9 mouse cellular contexts compared by ENCODE assay signal in the genomic region with DNA sequence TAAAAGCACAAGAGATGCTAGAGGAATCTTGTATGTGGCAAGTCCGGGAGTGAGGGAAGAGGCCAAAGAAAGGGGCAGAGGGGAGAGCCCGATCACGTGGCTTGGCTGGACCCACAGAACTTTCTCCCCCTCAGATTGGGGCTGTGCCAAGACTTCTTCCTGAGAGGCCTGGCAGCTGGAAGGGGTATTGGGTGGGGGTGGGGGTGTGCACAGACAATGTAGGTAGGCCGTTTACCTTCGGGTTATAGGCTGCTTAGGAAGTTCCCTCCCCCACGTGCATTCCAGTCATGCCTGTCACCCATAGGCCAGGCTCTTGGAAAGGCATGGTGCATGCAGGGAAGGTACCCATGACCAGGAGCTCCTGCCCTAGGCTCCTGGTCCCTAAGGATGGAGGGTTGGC. TPM values are rescaled to one million over a fixed set of nuclear protein-coding genes. Genes with fewer than 3 reads are reported as not detected.
A peak's percentile ranks its signal among the peaks of the same experiment; 100 is the strongest.
DNase-seq lines count a peak whose midpoint lies in the region; ATAC-seq and TF ChIP-seq lines count a peak whose summit lies in the region.
"Had no signal": no experiment of that assay in that cellular context is flagged by ENCODE, and none has a peak within 500 bp of the region (broad histone marks: within the 10 kb centered on the region; RNA-seq: fewer than 3 reads in every experiment).

No protein-coding gene starts in this region.

- H3K9me3 ChIP-seq in liver, embryonic 16.5 days (replicated peaks; ENCODE audit: control insufficient read depth, low read length): no peaks in the 10 kb centered on the region
- no peaks in the 10 kb centered on the region for H3K9me3 ChIP-seq in stomach, embryonic 15.5 days
- H3K9me3 ChIP-seq in neural tube, embryonic 15.5 days (replicated peaks): no peaks in the 10 kb centered on the region

- WGBS in liver, embryonic 16.5 days (ENCODE audit: insufficient replicate concordance): 32% methylated on average over 6 of the region's 6 CpGs
- WGBS in stomach, embryonic 15.5 days: 12% methylated on average over 6 of the region's 6 CpGs
- WGBS in neural tube, embryonic 15.5 days: 37% methylated on average over 6 of the region's 6 CpGs

- no peak overlapping the region for H3K4me3 ChIP-seq in liver, embryonic 16.5 days (ENCODE audit: low read depth, low read length)
- no peak overlapping the region for H3K4me3 ChIP-seq in embryonic fibroblast, embryonic 13.5 days (ENCODE audit: insufficient read depth, low read length)
- H3K4me3 ChIP-seq in stomach, embryonic 15.5 days (replicated peaks): no peak overlapping the region
- no peak overlapping the region for H3K4me3 ChIP-seq in neural tube, embryonic 15.5 days (replicated peaks)
- H3K4me3 ChIP-seq: erythroblast, embryonic 14.5 days had no signal

- H3K9ac ChIP-seq in liver, embryonic 16.5 days (ENCODE audit: low read depth, low read length): no peak overlapping the region
- H3K9ac ChIP-seq in stomach, embryonic 15.5 days: no peak overlapping the region
- H3K9ac ChIP-seq in neural tube, embryonic 15.5 days (replicated peaks): no peak overlapping the region

- TF ChIP-seq POLR2A in embryonic fibroblast, embryonic 13.5 days (IDR thresholded peaks at IDR 0.05; ENCODE audit: low read depth, low read length): no peak

- no peaks in the 10 kb centered on the region for H3K36me3 ChIP-seq in liver, embryonic 16.5 days (ENCODE audit: control insufficient read depth, insufficient read depth)
- H3K36me3 ChIP-seq in stomach, embryonic 15.5 days: peaks cover 30% of the 10 kb centered on the region
- peaks cover 37% of the 10 kb centered on the region for H3K36me3 ChIP-seq in neural tube, embryonic 15.5 days

- peaks cover 7% of the 10 kb centered on the region; the same call in 1 of the 2 replicates for H3K27me3 ChIP-seq in liver, embryonic 16.5 days (ENCODE audit: control insufficient read depth, insufficient read depth, low read depth, low read length)
- H3K27me3 ChIP-seq in stomach, embryonic 15.5 days (replicated peaks): no peaks in the 10 kb centered on the region
- H3K27me3 ChIP-seq in neural tube, embryonic 15.5 days (replicated peaks): peaks cover 11% of the 10 kb centered on the region

- peaks cover 25% of the 10 kb centered on the region for H3K4me1 ChIP-seq in liver, embryonic 16.5 days (ENCODE audit: control insufficient read depth, low read depth, low read length)
- H3K4me1 ChIP-seq in embryonic fibroblast, embryonic 13.5 days (ENCODE audit: control insufficient read depth, insufficient read depth, low read length): peaks cover 9% of the 10 kb centered on the region
- H3K4me1 ChIP-seq in stomach, embryonic 15.5 days: peaks cover 38% of the 10 kb centered on the region
- H3K4me1 ChIP-seq in neural tube, embryonic 15.5 days: peaks cover 33% of the 10 kb centered on the region

- no peak for TF ChIP-seq CTCF in embryonic fibroblast, embryonic 13.5 days (IDR thresholded peaks at IDR 0.05; ENCODE audit: borderline replicate concordance, insufficient read depth, low read length)

- peak; percentile 27; the same call in 1 of the 2 replicates for ATAC-seq in liver, embryonic 16.5 days (ENCODE audit: low read depth)
- no peak; the same call in 1 of the 2 replicates for ATAC-seq in stomach, embryonic 15.5 days (ENCODE audit: insufficient read depth, low FRiP score, low read depth)
- no peak for ATAC-seq in neural tube, embryonic 15.5 days (ENCODE audit: low FRiP score)

- no peak for DNase-seq in liver
- peak; percentile 88 for DNase-seq in kidney, postnatal 10 days
- DNase-seq in ovary, postnatal 14 days (ENCODE audit: low spot score): no peak

- H3K27ac ChIP-seq in liver, embryonic 16.5 days (ENCODE audit: low read length): peak overlapping the region; percentile 19; the same call in 1 of the 2 replicates
- H3K27ac ChIP-seq in embryonic fibroblast, embryonic 13.5 days (ENCODE audit: insufficient read depth, low read length): peak overlapping the region; percentile 23
- peak overlapping the region; percentile 59 for H3K27ac ChIP-seq in stomach, embryonic 15.5 days
- H3K27ac ChIP-seq in neural tube, embryonic 15.5 days (replicated peaks): no peak overlapping the region
- H3K27ac ChIP-seq: macrophage had no signal

- no peak overlapping the region for H3K4me2 ChIP-seq in liver, embryonic 16.5 days (ENCODE audit: low read depth, low read length)
- no peak overlapping the region for H3K4me2 ChIP-seq in stomach, embryonic 15.5 days
- H3K4me2 ChIP-seq in neural tube, embryonic 15.5 days: no peak overlapping the region

RNA-seq across cellular contexts. Expression of a gene that starts 13.5 kb away (rescaled TPM):
- polyA plus RNA-seq in liver, embryonic 16.5 days (2015; fragmentation: Nextera tagmentation; extraction: Ambion mirVana): 2.3 and 3.3 TPM in 2 replicates
- 11.7 and 13.8 TPM in 2 replicates for polyA plus RNA-seq in embryonic fibroblast, embryonic 13.5 days (2011; ENCODE audit: insufficient read length, low read depth, missing spikeins)
- polyA plus RNA-seq in stomach, embryonic 15.5 days (2015; fragmentation: Nextera tagmentation; extraction: Ambion mirVana): 5.2 and 6.6 TPM in 2 replicates
- polyA plus RNA-seq in neural tube, embryonic 15.5 days (2015; fragmentation: Nextera tagmentation; extraction: Ambion mirVana): 0.81 and 1.7 TPM in 2 replicates

RNA-seq across cellular contexts. Expression of a gene that starts 31.8 kb away (rescaled TPM):
- 16.7 and 19.5 TPM in 2 replicates for polyA plus RNA-seq in liver, embryonic 16.5 days (2015; fragmentation: Nextera tagmentation; extraction: Ambion mirVana)
- 7.4 and 11.3 TPM in 2 replicates for polyA plus RNA-seq in embryonic fibroblast, embryonic 13.5 days (2011; ENCODE audit: insufficient read length, low read depth, missing spikeins)
- polyA plus RNA-seq in stomach, embryonic 15.5 days (2015; fragmentation: Nextera tagmentation; extraction: Ambion mirVana): 16.6 and 18.9 TPM in 2 replicates
- polyA plus RNA-seq in neural tube, embryonic 15.5 days (2015; fragmentation: Nextera tagmentation; extraction: Ambion mirVana): 26.1 and 27.9 TPM in 2 replicates

RNA-seq across cellular contexts. Expression of a gene that starts 43.4 kb away (rescaled TPM):
- 10.4 and 12.1 TPM in 2 replicates for polyA plus RNA-seq in liver, embryonic 16.5 days (2015; fragmentation: Nextera tagmentation; extraction: Ambion mirVana)
- 82.2 and 98.9 TPM in 2 replicates for polyA plus RNA-seq in embryonic fibroblast, embryonic 13.5 days (2011; ENCODE audit: insufficient read length, low read depth, missing spikeins)
- 58.5 and 59.9 TPM in 2 replicates for polyA plus RNA-seq in stomach, embryonic 15.5 days (2015; fragmentation: Nextera tagmentation; extraction: Ambion mirVana)
- 43.1 and 46.3 TPM in 2 replicates for polyA plus RNA-seq in neural tube, embryonic 15.5 days (2015; fragmentation: Nextera tagmentation; extraction: Ambion mirVana)
